Mouse (Mus musculus) liver, adult (tissue): ENCODE measurements around the gene Alg9.

ENCODE experiments used
- GATA4 ChIP-seq: IDR thresholded peaks from 2 replicates; pipeline ENCODE4 v1.6.1; 2014; ENCODE audit warnings: mild to moderate bottlenecking, low read length; ENCODE audit not compliant: insufficient replicate concordance

Alg9 gene

GRCm38 (mm10) chr9:50752054-50752602 is 22.7 kb upstream of the Alg9 start, which contains the start of gene Hspb2:
Gene Hspb2, minus strand, starts transcription at chr9:50752354.
- TF ChIP-seq GATA4 = no peak

- TF ChIP-seq GATA4 = no peak
Measured at GRCm38 (mm10) chr9:50752784-50753615, 21.8 kb upstream of the Alg9 start.

GRCm38 (mm10) chr9:50753947-50754346 is 20.9 kb upstream of the Alg9 start:
- no peak for TF ChIP-seq GATA4

- TF ChIP-seq GATA4 = no peak
Measured at GRCm38 (mm10) chr9:50756711-50757110, 18.1 kb upstream of the Alg9 start.

GRCm38 (mm10) chr9:50761520-50762243 is 13.1 kb upstream of the Alg9 start:
- no peak for TF ChIP-seq GATA4

- TF ChIP-seq GATA4 = no peak
Measured at GRCm38 (mm10) chr9:50763331-50763730, 11.5 kb upstream of the Alg9 start.

- no peak for TF ChIP-seq GATA4
Measured at GRCm38 (mm10) chr9:50767531-50768106, 7.2 kb upstream of the Alg9 start.

- peak; percentile 41; the same call in 1 of the 2 replicates for TF ChIP-seq GATA4
Measured at GRCm38 (mm10) chr9:50768107-50769002, 6.5 kb upstream of the Alg9 start, which contains the start of gene Fdxacb1. Gene Fdxacb1, plus strand, starts transcription at chr9:50768236.

- TF ChIP-seq GATA4 = no peak
Measured at GRCm38 (mm10) chr9:50770011-50770410, 4.8 kb upstream of the Alg9 start.

GRCm38 (mm10) chr9:50774026-50774462 is 775 bp upstream of the Alg9 start:
- TF ChIP-seq GATA4 = no peak

GRCm38 (mm10) chr9:50775662-50776126 is 875 bp downstream of the Alg9 start:
- TF ChIP-seq GATA4 = no peak

GRCm38 (mm10) chr9:50776162-50776760 is 1.4 kb downstream of the Alg9 start:
- TF ChIP-seq GATA4 = no peak

- no peak for TF ChIP-seq GATA4
Measured at GRCm38 (mm10) chr9:50782155-50782554, 7.3 kb downstream of the Alg9 start.

- TF ChIP-seq GATA4 = no peak
Measured at GRCm38 (mm10) chr9:50795266-50795665, 20.4 kb downstream of the Alg9 start.

GRCm38 (mm10) chr9:50796776-50797175 is 22.0 kb downstream of the Alg9 start:
- no peak for TF ChIP-seq GATA4
